Mouse (Mus musculus) right cerebral cortex, postnatal 4 days (tissue): ENCODE data around the gene Crybg2.

Experiments used
- DNase-seq: peaks from one replicate; pipeline ENCODE4 v3.0.0-alpha.2; 2022

Gene Crybg2

GRCm38 (mm10) chr4:134060135-134060865 is at the start of gene Crybg2:
TSS of gene Crybg2 (plus strand) at chr4:134060815.
- no peak for DNase-seq

GRCm38 (mm10) chr4:134011450-134012414 is 48.9 kb upstream of the Crybg2 start:
- no peak for DNase-seq

- no peak for DNase-seq
Observed at GRCm38 (mm10) chr4:134012858-134013528, 47.6 kb upstream of the Crybg2 start.

- DNase-seq: no peak
Observed at GRCm38 (mm10) chr4:134016208-134016607, 44.4 kb upstream of the Crybg2 start.

- DNase-seq: no peak
Observed at GRCm38 (mm10) chr4:134016767-134017166, 43.8 kb upstream of the Crybg2 start.

- no peak for DNase-seq
Observed at GRCm38 (mm10) chr4:134017201-134017865, 43.3 kb upstream of the Crybg2 start.

- no peak for DNase-seq
Observed at GRCm38 (mm10) chr4:134018038-134018778, 42.4 kb upstream of the Crybg2 start.

- no peak for DNase-seq
Observed at GRCm38 (mm10) chr4:134018779-134019145, 41.9 kb upstream of the Crybg2 start, which contains the start of gene Lin28a. TSS of gene Lin28a (minus strand) at chr4:134018841.

GRCm38 (mm10) chr4:134019210-134019609 is 41.4 kb upstream of the Crybg2 start:
- no peak for DNase-seq

- DNase-seq: no peak
Observed at GRCm38 (mm10) chr4:134019641-134020351, 40.8 kb upstream of the Crybg2 start.

GRCm38 (mm10) chr4:134020621-134021020 is 40.0 kb upstream of the Crybg2 start:
- peak; percentile 25 for DNase-seq

- no peak for DNase-seq
Observed at GRCm38 (mm10) chr4:134025802-134026201, 34.8 kb upstream of the Crybg2 start.

GRCm38 (mm10) chr4:134035953-134036352 is 24.7 kb upstream of the Crybg2 start:
- DNase-seq: peak; percentile 89

GRCm38 (mm10) chr4:134041317-134042123 is 19.1 kb upstream of the Crybg2 start:
- DNase-seq: peak; percentile 25

- no peak for DNase-seq
Observed at GRCm38 (mm10) chr4:134043041-134043440, 17.6 kb upstream of the Crybg2 start.

GRCm38 (mm10) chr4:134047648-134048047 is 13.0 kb upstream of the Crybg2 start:
- no peak for DNase-seq

- DNase-seq: no peak
Observed at GRCm38 (mm10) chr4:134051912-134052311, 8.7 kb upstream of the Crybg2 start.

GRCm38 (mm10) chr4:134052560-134052959 is 8.1 kb upstream of the Crybg2 start:
- DNase-seq: peak; percentile 54

- DNase-seq: no peak
Observed at GRCm38 (mm10) chr4:134053538-134053937, 7.1 kb upstream of the Crybg2 start, which contains the start of gene Zfp683. TSS of gene Zfp683 (plus strand) at chr4:134053838.

- no peak for DNase-seq
Observed at GRCm38 (mm10) chr4:134058166-134058715, 2.4 kb upstream of the Crybg2 start.
